Mouse (Mus musculus) MEL (cell line): ENCODE measurements at regions not wholly inside any gene's neighbourhood (a gene's known extent, or its start where the extent isn't known, plus 50 kb on each side); places are given as distances from the start of the nearest gene placed in this dataset.

Experiments
- DNase-seq: peaks from one replicate; pipeline ENCODE4 v3.0.0; 2011; ENCODE audit warnings: low read depth, low spot score
- H3K27ac ChIP-seq: 2 replicates; pipeline ENCODE4 v1.5.1; 2012; ENCODE audit warnings: low read depth, mild to moderate bottlenecking, control low read depth, low read length, moderate library complexity; ENCODE audit not compliant: control insufficient read depth
- H3K27me3 ChIP-seq, 2 experiments: fragments of 150-350 bp in 1 of 2; sonication (generic) in 1 of 2; 2 replicates each; pipeline ENCODE4 v1.6.1; 2012; ENCODE audit warnings: low read length in 2 of 2, mild to moderate bottlenecking in 2 of 2, improper control_type of control experiment in 1 of 2, moderate library complexity in 1 of 2; ENCODE audit not compliant: insufficient read depth in 2 of 2, control insufficient read depth in 1 of 2
- H3K36me3 ChIP-seq, 2 experiments: 2 replicates each; pipeline ENCODE4 v1.6.1; 2012 to 2014; ENCODE audit warnings: low read length in 2 of 2, improper control_type of control experiment in 1 of 2, inconsistent platforms in 1 of 2, mild to moderate bottlenecking in 1 of 2; ENCODE audit not compliant: insufficient read depth in 2 of 2, control insufficient read depth in 1 of 2
- H3K4me1 ChIP-seq, 2 experiments: fragments of 150-350 bp in 1 of 2; sonication (generic) in 1 of 2; 2 replicates each; pipeline ENCODE4 v1.6.1; 2012; ENCODE audit warnings: low read length in 2 of 2, improper control_type of control experiment in 1 of 2, mild to moderate bottlenecking in 1 of 2; ENCODE audit not compliant: insufficient read depth in 2 of 2, control insufficient read depth in 1 of 2
- H3K4me3 ChIP-seq, 2 experiments: fragments of 150-350 bp in 1 of 2; sonication (generic) in 1 of 2; 2 replicates each; pipeline ENCODE4 v1.5.1; 2012; ENCODE audit warnings: low read depth in 2 of 2, low read length in 2 of 2, mild to moderate bottlenecking in 2 of 2, moderate library complexity in 2 of 2, control low read depth in 1 of 2, improper control_type of control experiment in 1 of 2; ENCODE audit not compliant: control insufficient read depth in 1 of 2, insufficient read depth in 1 of 2
- H3K79me2 ChIP-seq: 2 replicates; pipeline ENCODE4 v1.6.1; 2012; ENCODE audit warnings: mild to moderate bottlenecking, low read length, moderate library complexity; ENCODE audit not compliant: control insufficient read depth, poor library complexity, insufficient read depth
- H3K9ac ChIP-seq: 2 replicates; pipeline ENCODE4 v1.6.1; 2012; ENCODE audit warnings: low read depth, mild to moderate bottlenecking, control low read depth, low read length, moderate library complexity; ENCODE audit not compliant: control insufficient read depth, poor library complexity, severe bottlenecking
- H3K9me3 ChIP-seq: fragments of 150-350 bp; sonication (generic); replicated peaks from 2 replicates; pipeline ENCODE4 v1.6.1; 2012; ENCODE audit warnings: mild to moderate bottlenecking, low read length, improper control_type of control experiment, moderate library complexity; ENCODE audit not compliant: insufficient read depth
- CHD2 ChIP-seq: IDR thresholded peaks from 2 replicates; pipeline ENCODE4 v1.6.1; 2011; ENCODE audit warnings: low read length, improper control_type of control experiment
- ELF1 ChIP-seq: IDR thresholded peaks from 2 replicates; pipeline ENCODE4 v1.6.1; 2014; ENCODE audit warnings: low read depth, mild to moderate bottlenecking, inconsistent platforms, low read length, improper control_type of control experiment, moderate library complexity
- GATA1 ChIP-seq: IDR thresholded peaks from 2 replicates; pipeline ENCODE4 v1.6.1; 2011; ENCODE audit warnings: low read depth, low read length, improper control_type of control experiment
- HCFC1 ChIP-seq: IDR thresholded peaks from 2 replicates; pipeline ENCODE4 v1.6.1; 2012; ENCODE audit warnings: low read depth, mild to moderate bottlenecking, inconsistent platforms, low read length, improper control_type of control experiment, moderate library complexity
- JUND ChIP-seq: IDR thresholded peaks from 2 replicates; pipeline ENCODE4 v1.6.1; 2011; ENCODE audit warnings: low read depth, mild to moderate bottlenecking, improper control_type of control experiment, low read length
- MAFK ChIP-seq: IDR thresholded peaks from 2 replicates; pipeline ENCODE4 v1.6.1; 2011; ENCODE audit warnings: low read depth, mild to moderate bottlenecking, low read length, improper control_type of control experiment, borderline replicate concordance
- MEF2A ChIP-seq: IDR thresholded peaks from 2 replicates; pipeline ENCODE4 v1.6.1; 2014; ENCODE audit warnings: low read depth, mild to moderate bottlenecking, inconsistent platforms, low read length, improper control_type of control experiment; ENCODE audit not compliant: poor library complexity, insufficient replicate concordance, severe bottlenecking; ENCODE audit errors: extremely low read depth
- SMC3 ChIP-seq: IDR thresholded peaks from 2 replicates; pipeline ENCODE4 v1.6.1; 2011; ENCODE audit warnings: low read depth, low read length, improper control_type of control experiment
- TAL1 ChIP-seq: IDR thresholded peaks from 2 replicates; pipeline ENCODE4 v1.6.1; 2012; ENCODE audit warnings: mild to moderate bottlenecking, inconsistent platforms, low read length, moderate library complexity, mixed read lengths
- TCF12 ChIP-seq: IDR thresholded peaks from 2 replicates; pipeline ENCODE4 v1.6.1; 2014; ENCODE audit warnings: low read depth, mild to moderate bottlenecking, inconsistent platforms, low read length, improper control_type of control experiment, moderate library complexity
- USF1 ChIP-seq: IDR thresholded peaks from 2 replicates; pipeline ENCODE4 v1.6.1; 2014; ENCODE audit warnings: low read depth, mild to moderate bottlenecking, inconsistent platforms, low read length, improper control_type of control experiment, moderate library complexity
- ZC3H11A ChIP-seq: IDR thresholded peaks from 2 replicates; pipeline ENCODE4 v1.6.1; 2012; ENCODE audit warnings: low read depth, mild to moderate bottlenecking, inconsistent platforms, low read length, improper control_type of control experiment
- ZMIZ1 ChIP-seq: IDR thresholded peaks from 2 replicates; pipeline ENCODE4 v1.6.1; 2012; ENCODE audit warnings: low read depth, mild to moderate bottlenecking, inconsistent platforms, low read length, improper control_type of control experiment, moderate library complexity

DNA sequence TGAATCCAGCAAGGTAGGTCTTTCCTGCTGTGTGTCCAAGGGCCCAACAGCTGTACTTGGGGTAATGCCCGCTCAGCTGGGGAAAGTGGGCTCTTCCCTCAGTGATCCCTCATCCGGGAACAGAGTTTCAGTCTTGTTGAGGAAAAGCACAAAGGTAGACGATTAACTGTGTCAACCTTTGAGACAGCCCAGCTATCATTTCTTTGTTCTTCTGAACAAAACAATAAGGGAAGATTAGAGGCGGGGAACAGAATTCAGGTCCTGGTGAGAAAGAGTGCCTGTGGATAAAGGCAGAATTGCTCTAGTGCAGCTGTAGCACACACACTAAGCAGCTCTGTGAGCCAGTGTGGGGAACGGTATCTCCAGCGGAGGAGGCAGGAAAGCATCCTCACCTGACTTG lies 252.7 kb upstream of the Arglu1 start:
- TF ChIP-seq TAL1 = no peak
- no peak for TF ChIP-seq HCFC1
- TF ChIP-seq MEF2A = no peak
- no peak for TF ChIP-seq ELF1
- TF ChIP-seq USF1 = no peak
- TF ChIP-seq SMC3 = no peak
- no peak for TF ChIP-seq MAFK
- no peak for DNase-seq
- H3K27ac ChIP-seq = no peak overlapping the region
- no peaks in the 10 kb centered on the region for H3K9me3 ChIP-seq
- H3K4me3 ChIP-seq = no peak overlapping the region
- H3K9ac ChIP-seq = no peak overlapping the region
- H3K4me1 ChIP-seq = no peaks in the 10 kb centered on the region
- no peaks in the 10 kb centered on the region for H3K79me2 ChIP-seq
- H3K27me3 ChIP-seq = no peaks in the 10 kb centered on the region
- no peaks in the 10 kb centered on the region for H3K36me3 ChIP-seq

- Histone ChIP-seq H3K27me3 (no peaks in the 10 kb centered on the region), H3K9ac (no peak overlapping the region), H3K27ac (no peak overlapping the region), H3K36me3 (no peaks in the 10 kb centered on the region), H3K4me3 (no peak overlapping the region), H3K4me1 (no peaks in the 10 kb centered on the region), H3K9me3 (no peaks in the 10 kb centered on the region), H3K79me2 (no peaks in the 10 kb centered on the region)
- TF ChIP-seq JUND = no peak
- no peak for TF ChIP-seq CHD2
- no peak for TF ChIP-seq TCF12
- DNase-seq = no peak
These were observed 250.6 kb upstream of the Arglu1 start for GRCm38 (mm10) chr8:8940899-8941298.

DNA sequence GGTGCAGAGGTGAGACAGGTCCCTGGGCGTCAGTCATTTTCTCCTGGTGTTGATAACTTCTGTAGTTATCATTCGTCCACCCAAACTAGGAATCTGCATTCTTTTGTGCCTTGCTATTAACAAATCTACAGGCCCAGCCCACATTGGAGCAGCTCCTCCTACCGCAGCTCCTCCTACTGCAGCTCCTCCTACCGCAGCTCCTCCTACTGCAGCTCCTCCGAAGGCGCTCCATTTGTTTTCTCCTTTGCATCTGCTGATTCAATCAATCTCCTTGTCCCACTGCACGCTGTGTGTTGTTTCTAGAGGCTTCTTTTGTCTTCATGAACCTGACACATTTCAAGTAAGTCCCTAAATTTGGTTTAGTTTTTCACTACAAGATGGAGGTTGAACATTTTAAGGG lies 248.2 kb upstream of the Arglu1 start:
- TF ChIP-seq ZC3H11A (no peak), GATA1 (no peak), JUND (no peak), ZMIZ1 (no peak), USF1 (no peak), MAFK (no peak)
- H3K27ac ChIP-seq = no peak overlapping the region
- H3K4me3 ChIP-seq = no peak overlapping the region
- no peaks in the 10 kb centered on the region for H3K79me2 ChIP-seq
- H3K27me3 ChIP-seq = no peaks in the 10 kb centered on the region
- no peaks in the 10 kb centered on the region for H3K9me3 ChIP-seq
- H3K36me3 ChIP-seq = no peaks in the 10 kb centered on the region
- no peaks in the 10 kb centered on the region for H3K4me1 ChIP-seq
- H3K9ac ChIP-seq = no peak overlapping the region
- no peak for DNase-seq
